Mouse (Mus musculus): ENCODE measurements around the gene Srsf1. TPM values are rescaled to one million over a fixed set of nuclear protein-coding genes. Genes with fewer than 3 reads are reported as not detected.
"Not testable (repeated sequence)": the region's sequence is repeated elsewhere in the genome, so short reads cannot be mapped to it uniquely, and the experiment has no call there.

Gene Srsf1
- polyA plus RNA-seq, 1 experiment, result 338 TPM

- DNase-seq (ENCODE audit: extremely low spot score in 1 of 2, low spot score in 1 of 2), result no peak
Measured at GRCm38 (mm10) chr11:88037386-88037785, 9.8 kb upstream of the Srsf1 start.

- DNase-seq (ENCODE audit: extremely low spot score in 1 of 2, low spot score in 1 of 2), result no peak
Measured at GRCm38 (mm10) chr11:88039066-88039465, 8.1 kb upstream of the Srsf1 start.

- DNase-seq (ENCODE audit: extremely low spot score in 1 of 2, low spot score in 1 of 2), result no peak
Measured at GRCm38 (mm10) chr11:88044314-88044713, 2.9 kb upstream of the Srsf1 start.

- DNase-seq (ENCODE audit: extremely low spot score in 1 of 2, low spot score in 1 of 2), result not testable (repeated sequence)
Measured at GRCm38 (mm10) chr11:88045159-88045558, 2.0 kb upstream of the Srsf1 start.

GRCm38 (mm10) chr11:88045878-88046277 lies 1.3 kb upstream of the Srsf1 start:
- DNase-seq (ENCODE audit: extremely low spot score in 1 of 2, low spot score in 1 of 2), result no peak

DNA sequence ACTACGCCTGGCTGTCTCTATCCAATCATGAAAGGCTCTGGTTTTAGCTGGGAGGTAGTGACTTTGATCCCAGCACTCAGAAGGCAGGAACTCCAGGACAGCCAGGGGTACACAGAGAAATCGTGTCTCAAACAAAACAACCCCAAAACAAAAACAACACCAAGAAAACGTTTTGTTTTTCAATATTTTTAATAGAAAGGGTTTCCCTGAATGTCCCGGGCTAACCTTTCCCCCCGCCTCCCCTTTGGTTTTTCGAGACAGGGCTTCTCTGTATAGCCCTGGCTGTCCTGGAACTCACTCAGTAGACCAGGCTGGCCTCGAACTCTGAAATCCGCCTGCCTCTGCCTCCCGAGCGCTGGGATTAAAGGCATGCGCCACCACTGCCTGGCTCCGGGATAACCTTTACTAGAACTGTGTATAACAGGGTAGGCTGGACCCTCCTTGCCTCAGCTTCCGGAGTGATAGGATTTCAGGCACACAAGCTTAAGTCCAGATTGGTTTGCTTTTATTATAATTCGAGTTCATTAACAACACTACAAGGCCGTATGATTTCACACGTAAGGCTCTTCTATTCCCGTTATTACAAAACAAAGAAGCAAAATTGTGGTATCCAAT lies 743 bp upstream of the Srsf1 start:
- DNase-seq (ENCODE audit: extremely low spot score in 1 of 2, low spot score in 1 of 2), result no peak

GRCm38 (mm10) chr11:88047871-88048531 lies 828 bp downstream of the Srsf1 start:
- DNase-seq (ENCODE audit: extremely low spot score in 1 of 2, low spot score in 1 of 2), result peak in 1 of 2 experiments; percentile 74

- DNase-seq (ENCODE audit: extremely low spot score in 1 of 2, low spot score in 1 of 2), result no peak
Measured at GRCm38 (mm10) chr11:88048961-88049670, 1.9 kb downstream of the Srsf1 start.

- no peak for DNase-seq (ENCODE audit: extremely low spot score in 1 of 2, low spot score in 1 of 2)
Measured at GRCm38 (mm10) chr11:88049732-88050131, 2.6 kb downstream of the Srsf1 start.

- DNase-seq (ENCODE audit: extremely low spot score in 1 of 2, low spot score in 1 of 2), result no peak
Measured at GRCm38 (mm10) chr11:88052638-88053037, 5.5 kb downstream of the Srsf1 start.

DNA sequence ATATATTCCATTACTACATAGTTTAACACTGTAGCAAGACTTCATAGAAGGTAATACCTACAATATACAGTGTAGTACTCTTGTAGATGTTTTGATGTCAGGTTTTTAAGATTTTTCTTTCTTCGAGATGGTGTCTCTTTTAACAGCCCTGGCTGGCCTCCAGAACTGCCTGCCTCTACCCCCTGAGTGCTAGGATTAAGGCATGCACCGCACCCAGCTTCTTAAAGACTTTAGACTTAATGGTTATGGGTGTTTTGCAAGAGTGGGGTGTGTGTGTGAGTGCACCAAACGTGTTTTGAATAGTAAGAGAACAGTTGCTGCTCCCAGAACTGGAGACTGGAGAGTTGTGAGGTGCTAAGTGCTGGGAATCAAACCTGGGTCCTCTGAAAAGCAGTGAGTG lies 6.6 kb downstream of the Srsf1 start:
- DNase-seq (ENCODE audit: extremely low spot score in 1 of 2, low spot score in 1 of 2), result no peak

DNA sequence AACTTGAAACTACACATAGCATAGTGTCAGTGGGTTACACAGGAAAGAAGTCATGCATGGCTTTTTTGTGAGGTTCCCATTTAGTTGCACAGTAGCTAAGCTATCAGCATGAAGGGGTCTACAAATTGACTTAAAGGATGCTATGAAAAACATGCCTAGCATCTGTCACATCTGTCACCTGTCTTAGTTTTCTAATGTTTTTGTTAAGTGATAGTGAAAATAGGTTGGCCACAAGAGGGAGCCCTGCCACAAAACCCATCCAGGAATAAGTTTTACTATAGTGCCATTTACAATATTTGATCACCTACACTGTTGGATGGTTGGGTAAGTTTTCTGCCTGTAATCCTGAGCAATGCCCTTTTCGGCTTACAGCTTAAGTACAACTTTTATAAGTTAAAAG lies 7.4 kb downstream of the Srsf1 start:
- peak in 1 of 2 experiments; percentile 74 for DNase-seq (ENCODE audit: extremely low spot score in 1 of 2, low spot score in 1 of 2)

DNA sequence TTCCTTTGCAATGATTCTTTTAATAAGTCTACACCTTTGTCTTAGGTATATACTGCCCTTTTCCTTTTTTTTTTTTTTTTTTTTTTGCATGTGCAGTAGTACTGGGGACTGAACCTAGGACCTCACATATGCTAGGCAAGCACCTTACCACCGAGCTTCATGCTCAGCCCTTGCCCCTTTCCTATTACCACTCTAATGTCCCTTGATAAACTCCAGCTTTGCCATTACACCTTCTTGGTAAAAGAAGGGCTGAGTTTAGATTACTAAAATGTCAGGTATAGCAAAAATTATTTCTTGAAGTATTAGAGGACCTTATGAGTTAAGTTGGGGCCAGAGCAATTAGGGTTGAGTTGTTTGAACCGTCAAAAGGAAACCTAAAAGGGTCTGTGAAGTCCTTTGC lies 8.6 kb downstream of the Srsf1 start:
- no peak for DNase-seq (ENCODE audit: extremely low spot score in 1 of 2, low spot score in 1 of 2)

- DNase-seq (ENCODE audit: extremely low spot score in 1 of 2, low spot score in 1 of 2), result no peak
Measured at GRCm38 (mm10) chr11:88057788-88058187, 10.6 kb downstream of the Srsf1 start.

GRCm38 (mm10) chr11:88059141-88059540 lies 12.0 kb downstream of the Srsf1 start:
- peak in 1 of 2 experiments; percentile 62 for DNase-seq (ENCODE audit: extremely low spot score in 1 of 2, low spot score in 1 of 2)

GRCm38 (mm10) chr11:88061892-88062625 lies 14.9 kb downstream of the Srsf1 start:
- no peak for DNase-seq (ENCODE audit: extremely low spot score in 1 of 2, low spot score in 1 of 2)

GRCm38 (mm10) chr11:88065732-88066131 lies 18.6 kb downstream of the Srsf1 start:
- DNase-seq (ENCODE audit: extremely low spot score in 1 of 2, low spot score in 1 of 2), result no peak

- DNase-seq (ENCODE audit: extremely low spot score in 1 of 2, low spot score in 1 of 2), result peak in 1 of 2 experiments; percentile 41
Measured at GRCm38 (mm10) chr11:88067191-88067585, 20.0 kb downstream of the Srsf1 start.

GRCm38 (mm10) chr11:88067586-88068410 lies 20.6 kb downstream of the Srsf1 start, which contains the start of gene Vezf1:
TSS of gene Vezf1 (plus strand) at chr11:88068279.
- peak in 1 of 2 experiments; percentile 67 for DNase-seq (ENCODE audit: extremely low spot score in 1 of 2, low spot score in 1 of 2)

All from frontal cortex, adult 2 months (tissue).